In the genomic region with DNA sequence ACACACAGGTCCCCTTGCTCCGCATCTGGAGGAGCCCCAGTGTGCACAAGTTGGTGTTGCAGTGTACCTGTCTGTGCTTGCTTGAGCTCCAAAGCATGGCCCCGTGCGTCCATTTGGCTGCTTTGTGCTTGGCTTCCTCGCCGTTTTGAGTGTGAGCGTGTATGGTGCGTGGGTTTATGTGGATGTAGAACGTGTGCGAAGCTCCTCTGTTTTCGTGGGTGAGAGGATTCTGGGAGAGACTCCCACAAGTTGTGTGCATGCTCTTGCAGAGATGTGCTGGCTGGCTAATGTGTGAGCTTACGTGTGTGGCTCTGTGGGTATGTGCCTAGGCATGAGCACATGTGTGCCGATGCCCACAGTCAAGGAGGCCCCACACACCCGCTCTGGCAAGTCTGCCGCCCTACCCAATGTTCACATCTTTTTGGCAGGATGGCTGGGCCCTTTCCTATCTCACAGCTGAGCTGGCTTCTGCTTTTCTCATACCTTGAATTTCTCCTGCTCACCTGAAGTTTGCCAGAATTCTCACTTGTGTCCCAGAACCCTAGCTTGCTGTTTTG, we compare ENCODE assay signal across 15 mouse cellular contexts.
DNase-seq lines count a peak whose midpoint lies in the region; ATAC-seq lines count a peak whose summit lies in the region.
"Had no signal": no experiment of that assay in that cellular context is flagged by ENCODE, and none has a peak within 500 bp of the region (broad histone marks: within the 10 kb centered on the region; RNA-seq: fewer than 3 reads in every experiment).

No protein-coding gene starts in this region.

- H3K4me3 ChIP-seq in hindbrain, embryonic 13.5 days, result no peak overlapping the region
- H3K4me3 ChIP-seq in hindbrain, embryonic 11.5 days (ENCODE audit: low read depth, low read length), result no peak overlapping the region
- H3K4me3 ChIP-seq in midbrain, embryonic 14.5 days (replicated peaks; ENCODE audit: low read depth, low read length), result no peak overlapping the region
- H3K4me3 ChIP-seq in midbrain, embryonic 11.5 days (ENCODE audit: low read depth, low read length), result no peak overlapping the region
- H3K4me3 ChIP-seq in forebrain, embryonic 16.5 days (replicated peaks; ENCODE audit: low read length), result no peak overlapping the region
- H3K4me3 ChIP-seq: embryonic facial prominence, embryonic 12.5 days; heart, embryonic 10.5 days; liver, embryonic 15.5 days had no signal

- H3K9me3 ChIP-seq in hindbrain, embryonic 13.5 days, result no peaks in the 10 kb centered on the region
- no peaks in the 10 kb centered on the region for H3K9me3 ChIP-seq in hindbrain, embryonic 11.5 days (ENCODE audit: control insufficient read depth, low read length)
- no peaks in the 10 kb centered on the region for H3K9me3 ChIP-seq in midbrain, embryonic 14.5 days (ENCODE audit: control insufficient read depth, low read length)
- H3K9me3 ChIP-seq in midbrain, embryonic 11.5 days (ENCODE audit: control insufficient read depth, low read length), result no peaks in the 10 kb centered on the region
- H3K9me3 ChIP-seq in forebrain, embryonic 16.5 days (ENCODE audit: control insufficient read depth, low read length), result no peaks in the 10 kb centered on the region
- H3K9me3 ChIP-seq: embryonic facial prominence, embryonic 12.5 days; heart, embryonic 10.5 days; liver, embryonic 15.5 days had no signal

- no peak for ATAC-seq in hindbrain, embryonic 13.5 days (ENCODE audit: low FRiP score)
- no peak for ATAC-seq in hindbrain, embryonic 11.5 days (ENCODE audit: low FRiP score)
- no peak for ATAC-seq in midbrain, embryonic 14.5 days (ENCODE audit: low FRiP score, low TSS enrichment)
- no peak for ATAC-seq in midbrain, embryonic 11.5 days (ENCODE audit: low FRiP score)
- ATAC-seq in forebrain, embryonic 16.5 days, result no peak
- ATAC-seq: CD4-positive, CD25-positive, alpha-beta regulatory T cell, adult 4 months had no signal

- no peaks in the 10 kb centered on the region for H3K27me3 ChIP-seq in hindbrain, embryonic 13.5 days
- H3K27me3 ChIP-seq in hindbrain, embryonic 11.5 days (ENCODE audit: control insufficient read depth, insufficient read depth, low read length), result no peaks in the 10 kb centered on the region
- H3K27me3 ChIP-seq in midbrain, embryonic 14.5 days (ENCODE audit: control insufficient read depth, insufficient read depth, low read length), result no peaks in the 10 kb centered on the region
- H3K27me3 ChIP-seq in midbrain, embryonic 11.5 days (ENCODE audit: control insufficient read depth, insufficient read depth, low read length), result no peaks in the 10 kb centered on the region
- H3K27me3 ChIP-seq in forebrain, embryonic 16.5 days (replicated peaks; ENCODE audit: control insufficient read depth, insufficient read depth, low read length), result no peaks in the 10 kb centered on the region
- H3K27me3 ChIP-seq: Patski had no signal

- H3K9ac ChIP-seq in hindbrain, embryonic 13.5 days, result no peak overlapping the region
- H3K9ac ChIP-seq in hindbrain, embryonic 11.5 days (ENCODE audit: low read depth, low read length), result no peak overlapping the region
- H3K9ac ChIP-seq in midbrain, embryonic 14.5 days (replicated peaks; ENCODE audit: low read length), result no peak overlapping the region
- no peak overlapping the region for H3K9ac ChIP-seq in midbrain, embryonic 11.5 days (ENCODE audit: low read length)
- peak overlapping the region; percentile 24; the same call in 1 of the 2 replicates for H3K9ac ChIP-seq in forebrain, embryonic 16.5 days (replicated peaks; ENCODE audit: low read depth, low read length)
- H3K9ac ChIP-seq: embryonic facial prominence, embryonic 12.5 days; liver, embryonic 15.5 days had no signal

- no peak for DNase-seq in hindbrain, embryonic 11.5 days (ENCODE audit: low spot score)
- DNase-seq in midbrain, embryonic 14.5 days, result no peak
- no peak for DNase-seq in midbrain, embryonic 11.5 days (ENCODE audit: low spot score, missing footprints)
- peak; percentile 34 to 64 for DNase-seq in right cerebral cortex, postnatal 36 days (ENCODE audit: low spot score in 2 of 2)
- no peak for DNase-seq in heart, adult 11 months
- DNase-seq: adrenal gland, adult 2 months; retina, postnatal 1 day; thymus, postnatal 36 days had no signal

- H3K4me2 ChIP-seq in hindbrain, embryonic 13.5 days, result no peak overlapping the region
- no peak overlapping the region for H3K4me2 ChIP-seq in hindbrain, embryonic 11.5 days (replicated peaks; ENCODE audit: low read depth, low read length)
- no peak overlapping the region for H3K4me2 ChIP-seq in midbrain, embryonic 14.5 days (ENCODE audit: low read length)
- no peak overlapping the region for H3K4me2 ChIP-seq in midbrain, embryonic 11.5 days
- no peak overlapping the region for H3K4me2 ChIP-seq in forebrain, embryonic 16.5 days (ENCODE audit: low read length)
- H3K4me2 ChIP-seq: embryonic facial prominence, embryonic 12.5 days; liver, embryonic 15.5 days had no signal

- WGBS in hindbrain, embryonic 13.5 days, result 94% methylated on average over 14 of the region's 14 CpGs
- WGBS in hindbrain, embryonic 11.5 days, result 92% methylated on average over 14 of the region's 14 CpGs
- WGBS in midbrain, embryonic 14.5 days, result 94% methylated on average over 14 of the region's 14 CpGs
- 91% methylated on average over 14 of the region's 14 CpGs for WGBS in midbrain, embryonic 11.5 days
- 88% methylated on average over 14 of the region's 14 CpGs for WGBS in forebrain, embryonic 16.5 days

- peaks cover 40% of the 10 kb centered on the region for H3K4me1 ChIP-seq in hindbrain, embryonic 13.5 days (replicated peaks)
- peaks cover 3% of the 10 kb centered on the region; the same call in 1 of the 2 replicates for H3K4me1 ChIP-seq in hindbrain, embryonic 11.5 days (replicated peaks; ENCODE audit: control insufficient read depth, insufficient read depth, low read length)
- H3K4me1 ChIP-seq in midbrain, embryonic 14.5 days (ENCODE audit: control insufficient read depth, insufficient read depth, low read length), result peaks cover 21% of the 10 kb centered on the region
- peaks cover 9% of the 10 kb centered on the region for H3K4me1 ChIP-seq in midbrain, embryonic 11.5 days (ENCODE audit: control insufficient read depth, insufficient read depth, low read length)
- peaks cover 35% of the 10 kb centered on the region for H3K4me1 ChIP-seq in forebrain, embryonic 16.5 days (replicated peaks; ENCODE audit: control insufficient read depth, insufficient read depth, low read length)

- H3K27ac ChIP-seq in hindbrain, embryonic 13.5 days, result peak overlapping the region; percentile 85; the same call in 1 of the 2 replicates
- no peak overlapping the region for H3K27ac ChIP-seq in hindbrain, embryonic 11.5 days (ENCODE audit: low read depth, low read length)
- H3K27ac ChIP-seq in midbrain, embryonic 14.5 days (replicated peaks; ENCODE audit: low read depth, low read length), result peak overlapping the region; percentile 80; the same call in 1 of the 2 replicates
- no peak overlapping the region for H3K27ac ChIP-seq in midbrain, embryonic 11.5 days (ENCODE audit: low read depth, low read length)
- peak overlapping the region; percentile 90 for H3K27ac ChIP-seq in forebrain, embryonic 16.5 days (ENCODE audit: low read length)
- H3K27ac ChIP-seq: embryonic facial prominence, embryonic 12.5 days; liver, embryonic 15.5 days had no signal

- H3K36me3 ChIP-seq in hindbrain, embryonic 13.5 days, result no peaks in the 10 kb centered on the region
- H3K36me3 ChIP-seq in hindbrain, embryonic 11.5 days (ENCODE audit: control insufficient read depth, insufficient read depth, low read length), result no peaks in the 10 kb centered on the region
- H3K36me3 ChIP-seq in midbrain, embryonic 14.5 days (ENCODE audit: control insufficient read depth, insufficient read depth, low read length), result no peaks in the 10 kb centered on the region
- no peaks in the 10 kb centered on the region for H3K36me3 ChIP-seq in midbrain, embryonic 11.5 days (ENCODE audit: control insufficient read depth, insufficient read depth, low read length)
- no peaks in the 10 kb centered on the region for H3K36me3 ChIP-seq in forebrain, embryonic 16.5 days (ENCODE audit: control insufficient read depth, insufficient read depth)
- H3K36me3 ChIP-seq: embryonic facial prominence, embryonic 12.5 days; heart, embryonic 10.5 days; liver, embryonic 15.5 days had no signal

Comparison
In these comparisons a context has a peak if more than half of its experiments do, and no peak if none do; other contexts are left out.
1. H3K27ac ChIP-seq: peak in hindbrain, embryonic 13.5 days (single experiment), midbrain, embryonic 14.5 days (single experiment) and forebrain, embryonic 16.5 days (single experiment); none in hindbrain, embryonic 11.5 days (single experiment) and midbrain, embryonic 11.5 days (single experiment).
2. DNase-seq: peak in right cerebral cortex, postnatal 36 days (2 of 2); none in hindbrain, embryonic 11.5 days (single experiment), midbrain, embryonic 14.5 days (single experiment), midbrain, embryonic 11.5 days (single experiment) and heart, adult 11 months (single experiment).